11 mouse cellular contexts compared by ENCODE assay signal in genomic region chr7:142531973-142532521, GRCm38 (mm10). TPM values are rescaled to one million over a fixed set of nuclear protein-coding genes. Genes with fewer than 3 reads are reported as not detected.
DNase-seq lines count a peak whose midpoint lies in the region; ATAC-seq and TF ChIP-seq lines count a peak whose summit lies in the region.
"Had no signal": no experiment of that assay in that cellular context is flagged by ENCODE, and none has a peak within 500 bp of the region (broad histone marks: within the 10 kb centered on the region; RNA-seq: fewer than 3 reads in every experiment).

No protein-coding gene starts in this region.

- H3K4me1 ChIP-seq in kidney, embryonic 16.5 days (ENCODE audit: insufficient read depth, low read length), result peaks cover 50% of the 10 kb centered on the region
- no peaks in the 10 kb centered on the region for H3K4me1 ChIP-seq in kidney, adult 2 months (ENCODE audit: control insufficient read depth, insufficient read depth, low read length)
- peaks cover 32% of the 10 kb centered on the region for H3K4me1 ChIP-seq in heart, embryonic 16.5 days (ENCODE audit: control insufficient read depth, insufficient read depth, low read length)
- peaks cover 69% of the 10 kb centered on the region for H3K4me1 ChIP-seq in limb, embryonic 12.5 days (replicated peaks)
- H3K4me1 ChIP-seq in neural tube, embryonic 13.5 days (replicated peaks), result peaks cover 19% of the 10 kb centered on the region

- H3K27ac ChIP-seq in kidney, embryonic 16.5 days (ENCODE audit: low read length), result peak overlapping the region; percentile 97
- H3K27ac ChIP-seq in kidney, adult 2 months (ENCODE audit: insufficient read depth, low read depth, low read length), result no peak overlapping the region
- peak overlapping the region; percentile 97 for H3K27ac ChIP-seq in heart, embryonic 16.5 days (ENCODE audit: low read length)
- H3K27ac ChIP-seq in limb, embryonic 12.5 days, result peak overlapping the region; percentile 97
- H3K27ac ChIP-seq in neural tube, embryonic 13.5 days (replicated peaks), result peak overlapping the region; percentile 80; the same call in 1 of the 2 replicates

- 56% methylated on average over 4 of the region's 4 CpGs for whole genome bisulfite sequencing in kidney, embryonic 16.5 days
- WGBS in kidney, adult 2 months, result 87% methylated on average over 4 of the region's 4 CpGs
- 63% methylated on average over 4 of the region's 4 CpGs for WGBS in heart, embryonic 16.5 days
- WGBS in limb, embryonic 12.5 days, result 70% methylated on average over 4 of the region's 4 CpGs
- WGBS in neural tube, embryonic 13.5 days, result 84% methylated on average over 4 of the region's 4 CpGs

- DNase-seq in kidney, adult 2 months, result no peak
- no peak for DNase-seq in thymus, postnatal 36 days
- no peak for DNase-seq in left cerebral cortex, adult 18-20 months (ENCODE audit: low spot score in 2 of 2)
- no peak for DNase-seq in kidney, postnatal 10 days
- DNase-seq: cerebellum, postnatal 10 days; kidney, postnatal 14 days had no signal

- H3K9me3 ChIP-seq in kidney, embryonic 16.5 days (ENCODE audit: low read length), result no peaks in the 10 kb centered on the region
- no peaks in the 10 kb centered on the region for H3K9me3 ChIP-seq in heart, embryonic 16.5 days (replicated peaks; ENCODE audit: control insufficient read depth, low read length)
- no peaks in the 10 kb centered on the region for H3K9me3 ChIP-seq in limb, embryonic 12.5 days
- H3K9me3 ChIP-seq in neural tube, embryonic 13.5 days, result no peaks in the 10 kb centered on the region

- peaks cover 4% of the 10 kb centered on the region; the same call in 1 of the 2 replicates for H3K36me3 ChIP-seq in kidney, embryonic 16.5 days (ENCODE audit: insufficient read depth, low read length)
- H3K36me3 ChIP-seq in kidney, adult 2 months (ENCODE audit: control insufficient read depth, insufficient read depth, low read length), result no peaks in the 10 kb centered on the region
- 0 out of 2 replicates have a peak, but pooled peaks cover 5% of the 10 kb centered on the region for H3K36me3 ChIP-seq in heart, embryonic 16.5 days (ENCODE audit: control insufficient read depth, insufficient read depth)
- peaks cover 11% of the 10 kb centered on the region; the same call in 1 of the 2 replicates for H3K36me3 ChIP-seq in limb, embryonic 12.5 days
- peaks cover 7% of the 10 kb centered on the region; the same call in 1 of the 2 replicates for H3K36me3 ChIP-seq in neural tube, embryonic 13.5 days

- H3K4me3 ChIP-seq in kidney, embryonic 16.5 days (ENCODE audit: low read length), result no peak overlapping the region
- no peak overlapping the region for H3K4me3 ChIP-seq in kidney, adult 2 months (ENCODE audit: insufficient read depth, low read depth, low read length)
- H3K4me3 ChIP-seq in heart, embryonic 16.5 days (ENCODE audit: low read length), result no peak overlapping the region
- no peak overlapping the region for H3K4me3 ChIP-seq in limb, embryonic 12.5 days (replicated peaks)
- H3K4me3 ChIP-seq in neural tube, embryonic 13.5 days, result no peak overlapping the region

- no peaks in the 10 kb centered on the region for H3K27me3 ChIP-seq in kidney, embryonic 16.5 days (ENCODE audit: insufficient read depth, low read length)
- H3K27me3 ChIP-seq in kidney, adult 2 months (replicated peaks; ENCODE audit: control insufficient read depth, insufficient read depth, low read length), result no peaks in the 10 kb centered on the region
- H3K27me3 ChIP-seq in heart, embryonic 16.5 days (ENCODE audit: control insufficient read depth, insufficient read depth, low read length), result no peaks in the 10 kb centered on the region
- H3K27me3 ChIP-seq in limb, embryonic 12.5 days, result no peaks in the 10 kb centered on the region
- H3K27me3 ChIP-seq in neural tube, embryonic 13.5 days, result peaks cover 9% of the 10 kb centered on the region

- no peak for TF ChIP-seq CTCF in kidney, adult 2 months (conservative IDR thresholded peaks at IDR 0.05; ENCODE audit: insufficient read depth, insufficient read length, low read depth, low read length)

- no peak; the same call in 1 of the 2 replicates for ATAC-seq in kidney, embryonic 16.5 days (ENCODE audit: low FRiP score, low TSS enrichment)
- ATAC-seq in heart, embryonic 16.5 days (replicated peaks; ENCODE audit: extremely low read depth, insufficient read depth, low FRiP score), result no peak
- 0 out of 2 replicates have a peak, but pooled peaks have one; percentile 3 for ATAC-seq in limb, embryonic 12.5 days (ENCODE audit: insufficient number of reproducible peaks, insufficient read depth, low FRiP score, low TSS enrichment, low read depth)
- peak; percentile 41 for ATAC-seq in neural tube, embryonic 13.5 days (ENCODE audit: low read depth)

- no peak overlapping the region for H3K4me2 ChIP-seq in kidney, embryonic 16.5 days (replicated peaks; ENCODE audit: low read depth, low read length)
- peak overlapping the region; percentile 83 for H3K4me2 ChIP-seq in heart, embryonic 16.5 days (ENCODE audit: low read depth, low read length)
- peak overlapping the region; percentile 67 for H3K4me2 ChIP-seq in limb, embryonic 12.5 days
- peak overlapping the region; percentile 75 for H3K4me2 ChIP-seq in neural tube, embryonic 13.5 days

- no peak for TF ChIP-seq POLR2A in kidney, adult 2 months (IDR thresholded peaks at IDR 0.05; ENCODE audit: low read depth, low read length)

- peak overlapping the region; percentile 94 for H3K9ac ChIP-seq in kidney, embryonic 16.5 days (replicated peaks; ENCODE audit: low read length)
- peak overlapping the region; percentile 88 for H3K9ac ChIP-seq in heart, embryonic 16.5 days (ENCODE audit: low read length)
- 0 out of 2 replicates have a peak overlapping the region, but pooled peaks have one; percentile 76 for H3K9ac ChIP-seq in limb, embryonic 12.5 days (replicated peaks)
- H3K9ac ChIP-seq in neural tube, embryonic 13.5 days, result peak overlapping the region; percentile 85

RNA-seq across cellular contexts. Expression of gene Mrpl23, which starts 0.4 kb away (rescaled TPM):
- 24.4 and 24.6 TPM in 2 replicates for polyA plus RNA-seq in kidney, embryonic 16.5 days (2015; fragmentation: Nextera tagmentation; extraction: Ambion mirVana)
- polyA plus RNA-seq in kidney, adult 2 months (2012; rRNA removed), result 10.3 and 11.0 TPM in 2 replicates
- polyA plus RNA-seq in heart, embryonic 16.5 days (2015; fragmentation: Nextera tagmentation; extraction: Ambion mirVana), result 14.2 and 20.0 TPM in 2 replicates
- 29.4 and 33.3 TPM in 2 replicates for polyA plus RNA-seq in limb, embryonic 12.5 days (2016; fragmentation: Nextera tagmentation; extraction: Ambion mirVana)
- polyA plus RNA-seq in neural tube, embryonic 13.5 days (2015; fragmentation: Nextera tagmentation; extraction: Ambion mirVana), result 14.0 and 14.8 TPM in 2 replicates
- 1 to 10 TPM; 3.1 to 5.9 TPM for total RNA-seq in left cerebral cortex, adult 18-20 months (2021)

RNA-seq across cellular contexts. Expression of gene Tnnt3, which starts 33.4 kb away (rescaled TPM):
- polyA plus RNA-seq in kidney, embryonic 16.5 days (2015; fragmentation: Nextera tagmentation; extraction: Ambion mirVana), result 14.2 and 17.2 TPM in 2 replicates
- 48.3 TPM in 1 of 2 replicates, not detected in the other for polyA plus RNA-seq in kidney, adult 2 months (2012; rRNA removed)
- 5.3 and 17.1 TPM in 2 replicates for polyA plus RNA-seq in heart, embryonic 16.5 days (2015; fragmentation: Nextera tagmentation; extraction: Ambion mirVana)
- 14.3 and 17.3 TPM in 2 replicates for polyA plus RNA-seq in limb, embryonic 12.5 days (2016; fragmentation: Nextera tagmentation; extraction: Ambion mirVana)
- polyA plus RNA-seq in neural tube, embryonic 13.5 days (2015; fragmentation: Nextera tagmentation; extraction: Ambion mirVana), result 2.4 and 8.4 TPM in 2 replicates
- total RNA-seq in left cerebral cortex, adult 18-20 months (2021), result not detected
- polyA plus RNA-seq: testis, adult 2 months had no signal

Comparison
In these comparisons a context has a peak if more than half of its experiments do, and no peak if none do; other contexts are left out.
1. ATAC-seq: peak in limb, embryonic 12.5 days (single experiment) and neural tube, embryonic 13.5 days (single experiment); none in kidney, embryonic 16.5 days (single experiment) and heart, embryonic 16.5 days (single experiment).
2. Peak in every context shown above with its lines, with median percentiles within 50 percentile points of each other: H3K9ac ChIP-seq.